Mouse (Mus musculus): Measurements from ENCODE around the gene Prdm16.

DNA sequence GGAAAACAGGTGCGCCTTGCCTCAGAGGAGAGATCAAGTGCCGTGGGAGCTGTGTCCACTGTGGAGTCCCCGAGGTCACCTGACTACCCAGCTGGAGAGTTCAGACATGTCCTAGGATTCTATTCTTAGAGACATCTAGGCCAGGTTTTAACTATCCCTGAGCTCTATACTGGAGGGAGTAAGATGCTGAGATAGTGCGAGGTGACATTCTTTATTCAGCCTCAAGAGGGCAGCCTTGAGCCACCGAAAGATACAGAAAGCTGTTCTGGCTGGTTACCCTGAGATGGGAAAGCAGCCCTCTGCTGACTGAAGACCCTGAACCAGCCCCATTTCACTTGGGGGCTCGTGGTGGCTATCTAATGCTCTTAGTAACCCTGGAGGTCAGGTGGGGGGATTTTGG lies 307.8 kb downstream of the Prdm16 start:
- TF ChIP-seq CTCF (IDR thresholded peaks at IDR 0.05; ENCODE audit: borderline replicate concordance, insufficient read depth, low read depth, low read length) (peak; percentile 84), POLR2A (IDR thresholded peaks at IDR 0.05; ENCODE audit: borderline replicate concordance, insufficient read depth, low read length) (no peak)

Measured in cerebellum, adult 2 months (tissue).